ENCODE assay signal across 9 mouse cellular contexts in genomic region chr3:37722487-37723060, GRCm38 (mm10). TPM values are rescaled to one million over a fixed set of nuclear protein-coding genes. Genes with fewer than 3 reads are reported as not detected.
DNase-seq lines count a peak whose midpoint lies in the region; ATAC-seq and TF ChIP-seq lines count a peak whose summit lies in the region.
"Had no signal": no experiment of that assay in that cellular context is flagged by ENCODE, and none has a peak within 500 bp of the region (broad histone marks: within the 10 kb centered on the region; RNA-seq: fewer than 3 reads in every experiment).

No protein-coding gene starts in this region.

- peak overlapping the region; percentile 95 for H3K27ac ChIP-seq in kidney, adult 2 months (ENCODE audit: insufficient read depth, low read depth, low read length)
- peak overlapping the region; percentile 42 for H3K27ac ChIP-seq in embryonic facial prominence, embryonic 11.5 days (replicated peaks; ENCODE audit: low read depth, low read length)
- H3K27ac ChIP-seq in hindbrain, embryonic 15.5 days (replicated peaks): peak overlapping the region; percentile 72
- peak overlapping the region; percentile 87 for H3K27ac ChIP-seq in midbrain, embryonic 16.5 days (ENCODE audit: low read length)

- H3K9ac ChIP-seq in embryonic facial prominence, embryonic 11.5 days (replicated peaks; ENCODE audit: low read length): peak overlapping the region; percentile 33; the same call in 1 of the 2 replicates
- H3K9ac ChIP-seq in hindbrain, embryonic 15.5 days: peak overlapping the region; percentile 48; the same call in 1 of the 2 replicates
- peak overlapping the region; percentile 76 for H3K9ac ChIP-seq in midbrain, embryonic 16.5 days (ENCODE audit: low read depth, low read length)

- WGBS in kidney, adult 2 months: 42% methylated on average over 12 of the region's 12 CpGs
- 38% methylated on average over 12 of the region's 12 CpGs for WGBS in embryonic facial prominence, embryonic 11.5 days
- WGBS in hindbrain, embryonic 15.5 days: 49% methylated on average over 12 of the region's 12 CpGs
- WGBS in midbrain, embryonic 16.5 days: 40% methylated on average over 12 of the region's 12 CpGs

- no peaks in the 10 kb centered on the region for H3K36me3 ChIP-seq in kidney, adult 2 months (ENCODE audit: control insufficient read depth, insufficient read depth, low read length)
- H3K36me3 ChIP-seq in embryonic facial prominence, embryonic 11.5 days (replicated peaks; ENCODE audit: control insufficient read depth, insufficient read depth, low read depth, low read length): no peaks in the 10 kb centered on the region
- no peaks in the 10 kb centered on the region for H3K36me3 ChIP-seq in hindbrain, embryonic 15.5 days
- H3K36me3 ChIP-seq in midbrain, embryonic 16.5 days (ENCODE audit: control insufficient read depth, insufficient read depth, low read length): no peaks in the 10 kb centered on the region
- H3K36me3 ChIP-seq: G1E had no signal

- H3K4me3 ChIP-seq in kidney, adult 2 months (ENCODE audit: insufficient read depth, low read depth, low read length): peak overlapping the region; percentile 20
- H3K4me3 ChIP-seq in embryonic facial prominence, embryonic 11.5 days (ENCODE audit: low read depth, low read length): 0 out of 2 replicates have a peak overlapping the region, but pooled peaks have one; percentile 32
- H3K4me3 ChIP-seq in hindbrain, embryonic 15.5 days: peak overlapping the region; percentile 48
- H3K4me3 ChIP-seq in midbrain, embryonic 16.5 days (ENCODE audit: low read depth, low read length): peak overlapping the region; percentile 50

- no peaks in the 10 kb centered on the region for H3K27me3 ChIP-seq in kidney, adult 2 months (replicated peaks; ENCODE audit: control insufficient read depth, insufficient read depth, low read length)
- H3K27me3 ChIP-seq in embryonic facial prominence, embryonic 11.5 days (ENCODE audit: control insufficient read depth, insufficient read depth, low read length): no peaks in the 10 kb centered on the region
- no peaks in the 10 kb centered on the region for H3K27me3 ChIP-seq in hindbrain, embryonic 15.5 days
- H3K27me3 ChIP-seq in midbrain, embryonic 16.5 days (ENCODE audit: control insufficient read depth, insufficient read depth, low read depth, low read length): no peaks in the 10 kb centered on the region

- no peak for ATAC-seq in embryonic facial prominence, embryonic 11.5 days (replicated peaks; ENCODE audit: insufficient number of reproducible peaks, low FRiP score, low TSS enrichment, low read depth)
- no peak for ATAC-seq in hindbrain, embryonic 15.5 days (ENCODE audit: low FRiP score, low read depth)
- ATAC-seq in midbrain, embryonic 16.5 days: 0 out of 2 replicates have a peak, but pooled peaks have one; percentile 14

- no peak for TF ChIP-seq POLR2A in kidney, adult 2 months (IDR thresholded peaks at IDR 0.05; ENCODE audit: low read depth, low read length)

- H3K9me3 ChIP-seq in embryonic facial prominence, embryonic 11.5 days (replicated peaks; ENCODE audit: control insufficient read depth, low read length): no peaks in the 10 kb centered on the region
- H3K9me3 ChIP-seq in hindbrain, embryonic 15.5 days: no peaks in the 10 kb centered on the region
- H3K9me3 ChIP-seq in midbrain, embryonic 16.5 days (replicated peaks; ENCODE audit: control insufficient read depth, low read length, poor library complexity, severe bottlenecking): no peaks in the 10 kb centered on the region
- H3K9me3 ChIP-seq: G1E had no signal

- no peak for TF ChIP-seq CTCF in kidney, adult 2 months (conservative IDR thresholded peaks at IDR 0.05; ENCODE audit: insufficient read depth, insufficient read length, low read depth, low read length)

- DNase-seq in kidney, adult 2 months: no peak
- DNase-seq in kidney, postnatal 4 days: no peak
- DNase-seq in embryonic facial prominence, embryonic 11.5 days (ENCODE audit: low spot score): no peak
- no peak for DNase-seq in cerebellum, adult 11 months
- no peak for DNase-seq in embryo, embryonic 11 days
- DNase-seq in layer of hippocampus, postnatal 10 days (ENCODE audit: low spot score in 2 of 2): no peak

- peaks cover 15% of the 10 kb centered on the region for H3K4me1 ChIP-seq in kidney, adult 2 months (ENCODE audit: control insufficient read depth, insufficient read depth, low read length)
- H3K4me1 ChIP-seq in embryonic facial prominence, embryonic 11.5 days (ENCODE audit: control insufficient read depth, insufficient read depth, low read length): peaks cover 7% of the 10 kb centered on the region
- peaks cover 23% of the 10 kb centered on the region for H3K4me1 ChIP-seq in hindbrain, embryonic 15.5 days (replicated peaks)
- peaks cover 14% of the 10 kb centered on the region for H3K4me1 ChIP-seq in midbrain, embryonic 16.5 days (ENCODE audit: control insufficient read depth, insufficient read depth, low read length)

- peak overlapping the region; percentile 77 for H3K4me2 ChIP-seq in embryonic facial prominence, embryonic 11.5 days (ENCODE audit: low read depth, low read length)
- H3K4me2 ChIP-seq in hindbrain, embryonic 15.5 days: peak overlapping the region; percentile 75
- H3K4me2 ChIP-seq in midbrain, embryonic 16.5 days (ENCODE audit: low read length): peak overlapping the region; percentile 64

RNA-seq across cellular contexts. Expression of gene Gm5148, which starts 1.7 kb away (rescaled TPM):
- polyA plus RNA-seq in kidney, adult 2 months (2012; rRNA removed): 9.3 and 10.8 TPM in 2 replicates
- 2.6 and 3.7 TPM in 2 replicates for polyA plus RNA-seq in embryonic facial prominence, embryonic 11.5 days (2014; fragmentation: Nextera tagmentation; extraction: Ambion mirVana)
- polyA plus RNA-seq in hindbrain, embryonic 15.5 days (2015; fragmentation: Nextera tagmentation; extraction: Ambion mirVana): 12.2 and 13.4 TPM in 2 replicates
- 16.1 and 16.2 TPM in 2 replicates for polyA plus RNA-seq in midbrain, embryonic 16.5 days (2015; fragmentation: Nextera tagmentation; extraction: Ambion mirVana)
- total RNA-seq in layer of hippocampus, postnatal 10 days (2021): 1 to 10 TPM; 2.1 to 2.5 TPM

Comparison
In these comparisons a context has a peak if more than half of its experiments do, and no peak if none do; other contexts are left out.
1. H3K27ac ChIP-seq: peak in every context shown above with its lines; median percentile 95 in kidney, adult 2 months; 87 in midbrain, embryonic 16.5 days; 72 in hindbrain, embryonic 15.5 days; 42 in embryonic facial prominence, embryonic 11.5 days.